Mouse (Mus musculus) NIH3T3 (cell line): ENCODE measurements at regions not wholly inside any gene's neighbourhood (a gene's known extent, or its start where the extent isn't known, plus 50 kb on each side); places are given as distances from the start of the nearest gene placed in this dataset.

Experiments used
- DNase-seq: peaks from one replicate; pipeline ENCODE4 v3.0.0-alpha.2; 2012; ENCODE audit warnings: low read depth

DNA sequence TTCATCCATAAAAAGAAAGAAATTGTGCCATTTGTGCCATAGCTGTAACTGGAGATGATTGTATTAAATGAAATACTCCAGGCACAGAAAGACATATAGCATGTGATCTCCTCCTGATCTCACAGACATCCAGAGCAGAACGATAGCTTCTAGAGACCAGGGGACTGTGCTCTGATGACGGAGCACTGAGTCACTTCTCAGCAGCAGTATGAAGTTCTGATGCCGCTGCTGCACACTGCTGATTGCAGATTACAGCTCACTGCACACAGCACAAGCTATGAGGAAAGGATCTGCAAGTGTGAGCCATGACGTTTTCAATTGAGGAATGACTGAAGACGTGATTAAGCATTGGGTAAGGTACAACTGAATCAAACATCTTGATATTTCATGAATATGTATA, 190.6 kb upstream of the Adamts9 start:
- peak; percentile 70 for DNase-seq

DNA sequence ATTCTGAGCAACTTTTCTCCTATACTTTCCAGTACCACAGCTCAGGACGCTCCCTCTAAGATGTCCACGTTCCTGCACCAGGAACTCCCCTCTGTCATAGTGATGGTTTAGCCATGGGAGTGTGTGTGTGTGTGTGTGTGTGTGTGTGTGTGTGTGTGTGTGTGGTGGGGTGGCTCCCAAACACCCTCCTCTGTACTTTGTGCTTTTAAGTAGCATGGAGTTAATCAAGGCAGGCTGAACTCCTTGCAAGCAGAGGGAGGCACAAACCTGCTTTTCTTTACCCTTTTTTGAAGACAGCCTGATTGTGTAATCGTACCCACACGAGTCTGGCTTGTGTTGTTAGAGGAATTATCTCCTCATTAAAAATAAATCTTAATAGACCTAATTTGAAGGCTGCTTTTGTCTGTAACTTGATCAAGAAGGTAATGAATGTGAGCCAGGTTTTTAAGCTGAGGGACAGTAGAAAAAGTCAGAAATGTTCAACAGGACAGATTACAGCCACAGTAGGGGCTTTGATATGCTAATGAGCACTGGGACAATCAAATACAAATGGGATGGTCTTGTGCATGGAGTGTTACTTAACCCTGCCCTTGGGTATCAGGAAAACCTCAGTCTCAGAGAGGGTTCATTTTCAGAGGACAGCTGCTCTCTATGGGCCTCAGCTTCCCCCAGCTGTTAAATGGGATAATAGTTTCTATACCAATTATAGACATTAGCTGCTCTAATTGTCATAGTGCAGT, 187.8 kb upstream of the Adamts9 start:
- no peak for DNase-seq

DNA sequence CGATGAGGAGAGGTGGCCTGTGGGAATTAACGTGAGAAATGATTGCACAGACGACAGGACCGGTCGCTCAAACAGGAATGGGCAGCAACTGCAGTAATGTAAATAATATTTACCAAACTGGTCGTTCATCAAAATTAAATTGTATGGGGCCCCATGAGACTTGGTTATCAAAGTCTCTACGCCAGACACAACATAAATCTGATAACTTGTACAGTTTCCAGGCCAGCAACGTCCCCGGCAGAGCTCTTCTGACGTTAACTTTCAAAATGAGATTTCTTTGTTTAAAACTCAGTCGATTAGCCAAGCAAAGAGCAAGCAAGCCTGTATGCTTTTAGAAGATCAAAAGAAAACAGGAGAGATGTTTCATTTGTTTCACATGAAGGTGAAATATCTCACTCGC, 176.2 kb upstream of the Adamts9 start:
- no peak for DNase-seq

DNA sequence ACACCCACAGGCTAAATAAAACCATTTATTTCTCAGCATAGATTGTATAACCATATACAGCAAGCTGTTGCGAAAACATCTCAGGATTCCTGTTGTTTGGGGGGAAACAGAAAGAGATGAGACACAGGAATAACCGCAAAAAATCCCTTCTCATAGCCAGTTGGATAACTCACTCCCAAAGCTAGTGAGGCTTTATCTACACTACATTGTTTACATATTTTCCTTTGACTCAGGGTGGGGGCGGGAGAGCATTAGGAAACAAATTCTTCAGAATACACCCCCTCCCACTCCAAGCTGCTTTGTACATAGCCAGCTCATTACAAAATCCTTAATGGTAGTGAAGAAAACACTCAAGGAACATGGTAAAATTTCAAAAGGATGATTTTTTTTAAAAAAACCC, 170.1 kb upstream of the Adamts9 start:
- peak; percentile 58 for DNase-seq

DNA sequence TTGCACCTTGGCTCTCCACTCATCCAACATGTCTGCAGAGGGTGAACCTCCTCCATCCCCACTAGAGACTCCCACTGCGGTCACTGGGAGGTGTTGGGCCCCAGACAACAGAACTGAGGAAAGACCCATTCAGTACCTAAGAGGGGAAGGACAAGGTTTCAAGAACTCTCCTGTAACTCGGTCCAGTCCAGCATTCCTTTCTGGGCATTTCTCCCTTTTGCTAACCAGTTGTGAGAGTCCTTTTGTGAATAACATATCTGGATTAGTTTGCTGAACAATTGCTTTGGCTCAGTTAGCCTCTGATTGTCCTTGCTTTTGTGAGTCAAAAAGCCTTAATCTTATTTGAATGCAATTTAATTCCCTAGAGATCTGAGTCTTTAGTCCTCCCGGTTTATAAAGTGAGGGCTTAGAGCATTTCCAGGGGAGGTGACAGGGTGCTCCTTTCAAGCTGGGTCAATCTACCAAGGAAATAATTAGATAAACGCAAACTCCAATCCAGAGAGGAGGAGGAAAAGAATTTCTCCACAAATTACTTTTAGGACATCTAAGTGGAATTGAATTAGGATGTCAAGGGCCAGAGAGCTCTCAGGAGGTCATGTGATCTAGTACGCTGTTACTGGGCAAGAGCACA, 151.6 kb upstream of the Adamts9 start:
- DNase-seq = no peak

DNA sequence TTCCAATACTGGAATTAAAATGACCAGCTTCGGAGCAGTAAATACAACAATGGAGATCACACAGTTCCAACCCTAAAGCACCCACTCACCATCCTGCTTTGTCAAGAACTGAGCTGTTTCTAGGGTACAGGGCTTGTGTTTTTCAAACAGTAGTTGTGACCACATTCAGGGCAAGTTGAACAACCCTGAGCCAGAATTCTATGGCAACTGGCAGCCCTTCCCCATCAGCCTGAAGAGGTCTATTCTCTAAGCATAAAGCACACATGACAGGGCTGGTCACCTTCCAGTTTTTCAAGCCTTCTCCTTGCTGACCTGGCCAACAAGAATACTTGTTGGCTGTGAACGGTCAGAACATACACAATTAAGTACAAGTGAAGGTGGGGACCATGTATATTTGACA, 150.5 kb upstream of the Adamts9 start:
- DNase-seq = no peak

DNA sequence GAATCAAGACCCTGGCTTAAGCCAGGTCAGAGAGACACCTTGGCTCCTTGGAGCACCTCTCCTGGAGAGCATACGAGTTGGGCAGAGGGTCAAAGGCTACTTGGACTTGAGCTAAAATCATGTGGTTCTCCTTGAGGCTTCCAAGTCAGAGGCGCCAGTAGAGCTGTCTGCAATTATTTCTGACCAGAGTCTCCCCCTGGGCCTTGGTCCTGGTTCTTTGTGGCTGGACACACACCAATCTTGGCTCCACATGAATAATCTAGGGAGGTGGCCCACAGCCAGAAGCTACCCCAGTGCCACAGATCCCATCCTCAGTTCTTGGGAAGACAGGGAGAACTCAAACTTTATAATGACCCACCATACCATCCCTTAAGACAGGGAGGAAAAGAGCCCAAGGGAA, 144.0 kb upstream of the Adamts9 start:
- no peak for DNase-seq

DNA sequence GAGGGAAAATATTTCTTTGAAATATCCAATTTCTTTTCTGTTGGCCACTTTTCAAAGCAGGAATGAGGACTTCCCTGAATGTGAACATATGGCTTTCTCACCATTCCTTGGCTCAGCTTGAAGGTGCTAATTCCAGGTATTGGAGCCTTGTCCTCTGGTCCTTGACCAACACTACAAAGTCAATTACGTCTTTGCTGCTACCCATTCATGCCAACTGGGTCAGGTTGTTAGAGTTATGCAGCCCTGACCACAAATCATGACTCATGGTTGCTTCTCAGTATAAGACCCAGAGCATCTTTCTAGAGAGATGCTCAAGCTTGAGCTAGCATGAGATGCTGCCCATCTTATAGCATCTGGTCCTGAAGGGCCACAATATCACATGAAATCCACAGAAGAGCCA, 141.0 kb upstream of the Adamts9 start:
- DNase-seq = no peak

DNA sequence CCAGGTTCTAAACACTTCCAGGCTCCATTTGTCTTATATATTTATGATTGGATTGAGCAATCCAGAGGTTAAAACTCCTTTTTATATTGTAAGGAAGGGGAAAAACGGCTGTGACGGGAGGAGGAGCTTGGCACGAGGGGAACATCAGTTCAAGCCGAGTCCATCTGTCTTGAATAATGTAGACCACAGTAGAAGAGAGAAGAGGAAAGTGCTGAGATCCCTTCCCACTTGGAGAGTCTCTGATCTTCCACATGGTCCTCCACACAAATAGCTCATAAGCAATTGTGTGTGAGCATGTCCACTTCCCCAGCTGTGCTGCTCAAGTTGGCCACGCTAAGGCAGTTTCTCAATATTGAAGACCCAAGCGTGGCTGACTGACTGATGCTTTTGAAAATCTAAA, 140.4 kb upstream of the Adamts9 start:
- DNase-seq = no peak

DNA sequence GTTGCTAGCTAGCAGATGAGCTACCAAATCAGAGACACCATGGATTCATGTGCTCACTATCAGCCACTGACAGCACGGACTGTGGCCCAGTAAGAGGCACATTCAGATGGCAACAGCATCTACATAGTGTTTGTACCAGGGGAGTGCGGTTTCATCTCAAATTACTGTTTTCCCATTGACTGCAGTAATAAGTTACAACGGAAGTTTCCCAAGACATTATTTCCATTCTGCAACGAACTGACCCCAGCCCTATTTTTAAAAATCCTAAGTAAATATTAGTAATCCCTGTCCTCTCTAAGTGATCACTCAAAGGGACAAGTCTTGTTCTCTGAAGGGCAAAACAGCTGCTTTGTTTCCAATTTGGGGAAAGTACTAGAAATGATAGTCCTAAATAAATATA, 138.9 kb upstream of the Adamts9 start:
- DNase-seq = no peak

DNA sequence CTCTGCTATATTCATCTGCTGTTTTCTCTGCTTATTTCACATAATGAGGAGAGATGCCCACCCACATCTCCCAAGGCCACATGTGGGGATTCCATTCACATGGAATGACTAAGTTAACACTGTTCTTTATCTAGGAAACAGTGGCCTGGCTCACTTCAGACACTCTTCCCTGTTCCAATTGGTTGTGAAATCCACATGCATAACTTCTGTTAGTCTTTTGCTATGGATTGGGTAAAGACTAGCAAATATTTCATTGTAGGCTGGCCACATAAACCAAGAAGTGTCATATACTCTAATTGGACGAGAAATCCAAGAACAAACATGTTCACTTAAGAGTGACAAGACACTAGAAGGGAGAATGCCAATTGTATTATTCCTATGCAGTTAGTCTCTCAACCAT, 133.4 kb upstream of the Adamts9 start:
- no peak for DNase-seq

DNA sequence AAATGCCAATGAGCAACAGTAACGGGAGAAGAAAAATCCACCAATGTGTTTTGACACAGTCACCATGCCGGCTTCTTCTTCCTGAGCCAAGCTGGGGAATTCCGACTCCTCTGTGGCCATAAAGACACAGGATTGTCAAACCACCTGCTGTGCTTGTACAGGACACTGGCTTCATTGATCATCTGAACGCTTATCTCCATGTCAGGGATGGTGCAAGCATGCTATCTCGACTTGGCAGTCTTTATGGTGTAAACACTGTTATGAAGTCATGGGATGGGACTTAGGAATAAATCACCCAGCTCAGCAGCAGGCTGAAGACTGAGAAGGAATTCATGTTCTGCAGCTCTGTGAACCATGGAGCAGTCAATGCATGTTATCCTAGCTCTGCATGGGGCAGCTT, 132.6 kb upstream of the Adamts9 start:
- no peak for DNase-seq

DNA sequence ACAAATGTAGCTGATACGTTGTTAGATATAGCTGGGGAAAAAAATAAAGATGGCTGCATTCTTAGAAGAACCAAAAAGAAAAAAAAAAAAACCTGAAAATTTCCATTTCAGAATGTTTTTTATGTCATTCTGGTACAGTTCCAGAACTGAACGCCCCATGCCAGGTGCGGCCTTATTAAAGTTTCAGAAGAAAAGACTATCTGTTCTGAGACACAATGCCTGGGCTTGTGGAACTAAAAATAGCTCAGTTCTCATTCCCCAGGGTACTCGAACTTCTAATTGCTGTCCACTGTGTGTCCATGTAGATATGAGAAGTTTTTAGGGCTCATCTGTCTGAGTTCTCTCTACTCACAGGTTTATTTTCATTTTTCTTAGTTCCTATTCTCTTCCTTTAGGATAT, 131.7 kb upstream of the Adamts9 start:
- DNase-seq = no peak

DNA sequence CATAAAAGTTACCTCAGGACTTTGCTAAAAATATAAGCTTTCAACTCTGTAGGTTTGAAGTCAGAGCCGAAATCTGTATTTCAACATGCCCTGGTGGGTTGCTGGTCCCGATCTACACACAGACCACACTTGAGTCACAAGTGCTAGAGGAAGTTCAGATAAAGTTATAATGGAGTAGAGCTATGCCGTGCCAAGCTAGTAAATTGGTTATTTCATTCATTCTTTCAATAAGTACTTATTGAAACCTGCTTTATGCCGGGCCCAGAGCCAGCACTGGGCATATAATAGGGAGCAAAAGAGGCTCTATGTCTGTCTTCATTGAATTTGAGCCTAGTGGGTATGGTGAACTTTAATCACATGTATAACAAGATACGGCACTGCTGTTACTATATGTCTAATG, 127.6 kb upstream of the Adamts9 start:
- DNase-seq = no peak

DNA sequence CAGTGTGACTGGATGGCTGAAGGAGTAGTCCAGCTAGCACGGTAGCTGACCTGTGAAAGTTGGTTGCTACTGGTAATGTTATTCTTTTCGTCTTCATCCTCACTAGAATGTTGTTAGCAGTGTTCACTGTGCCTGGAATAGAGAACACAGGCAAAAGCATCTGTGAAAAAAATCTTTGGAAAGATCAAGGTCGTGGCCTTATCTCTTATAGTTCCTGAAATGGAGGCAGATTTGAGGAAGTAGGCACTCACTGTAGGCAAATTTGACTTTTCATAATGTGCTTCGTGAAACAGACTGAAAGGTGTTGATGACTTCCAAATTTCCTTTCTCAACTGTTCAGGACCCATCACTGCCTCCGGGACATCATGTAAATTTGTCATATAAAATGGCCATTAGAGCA, 124.5 kb upstream of the Adamts9 start:
- no peak for DNase-seq

DNA sequence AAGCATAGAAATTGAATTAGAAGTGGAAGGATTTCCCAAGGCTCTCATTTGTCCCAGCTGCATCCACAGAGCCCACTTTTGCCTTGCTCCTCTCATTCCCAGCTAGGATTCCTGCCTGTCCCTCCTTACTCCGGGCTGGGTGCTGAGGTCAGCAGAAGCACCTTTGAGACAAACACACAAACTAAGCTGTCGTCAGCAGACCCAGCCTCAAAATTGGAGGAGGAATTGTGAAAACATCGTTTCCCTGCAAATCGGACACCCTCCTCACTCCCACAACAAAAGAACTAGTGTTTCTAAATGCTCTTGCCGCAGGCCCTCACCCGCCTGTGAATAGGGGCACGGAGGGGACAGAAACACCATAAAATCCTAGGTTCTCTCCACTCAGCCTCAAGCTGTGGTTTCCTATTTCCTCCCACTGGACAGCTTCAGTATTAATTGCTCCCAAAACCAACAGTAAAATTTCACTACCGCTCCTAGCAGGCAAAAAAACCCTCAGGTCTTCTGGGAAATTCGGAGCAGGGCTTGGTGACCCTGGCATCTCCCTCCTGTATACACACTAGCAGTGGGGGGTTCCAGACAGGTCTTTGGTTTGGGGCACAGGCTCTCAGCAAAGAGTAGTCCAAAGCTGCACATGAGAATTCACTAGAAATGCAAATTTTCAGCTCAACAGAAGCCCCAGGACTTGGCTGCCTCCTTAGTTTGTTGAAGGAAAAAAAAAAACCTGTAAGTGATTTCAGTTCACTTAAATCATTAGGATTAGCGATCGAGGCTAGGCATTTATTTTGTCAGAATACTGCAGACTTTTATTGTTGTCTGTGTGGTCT, 123.5 kb upstream of the Adamts9 start:
- DNase-seq = no peak

DNA sequence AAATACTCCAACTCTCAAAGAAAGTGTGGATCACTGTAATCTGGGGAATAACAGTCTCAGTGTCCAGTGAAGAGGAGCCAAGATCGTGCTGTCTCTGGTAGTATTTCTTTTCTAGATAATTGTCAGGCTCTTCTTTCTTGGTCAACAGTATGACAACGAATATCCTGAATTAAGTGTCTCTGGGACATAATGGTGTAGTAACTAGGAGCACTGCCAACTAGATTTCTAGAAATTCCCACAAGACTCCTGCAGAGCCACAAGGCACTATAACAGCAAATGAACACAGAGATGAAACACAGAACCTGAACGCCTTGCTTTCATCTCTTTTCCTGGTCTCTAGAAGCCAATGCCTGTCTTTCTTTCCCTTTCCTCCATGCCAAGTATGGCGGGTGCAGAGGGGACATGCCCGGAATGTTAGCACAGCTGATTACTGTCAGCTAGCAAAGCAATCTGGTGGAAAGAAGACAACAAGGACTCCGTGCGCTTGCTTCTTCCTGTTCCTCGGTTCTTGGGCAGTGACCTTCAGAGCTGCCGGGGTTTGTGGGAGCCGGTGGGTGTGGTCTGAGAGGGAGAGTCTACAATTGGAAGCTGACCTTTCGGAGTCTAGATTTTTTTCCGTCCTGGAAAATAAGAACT, 122.7 kb upstream of the Adamts9 start:
- DNase-seq = no peak

DNA sequence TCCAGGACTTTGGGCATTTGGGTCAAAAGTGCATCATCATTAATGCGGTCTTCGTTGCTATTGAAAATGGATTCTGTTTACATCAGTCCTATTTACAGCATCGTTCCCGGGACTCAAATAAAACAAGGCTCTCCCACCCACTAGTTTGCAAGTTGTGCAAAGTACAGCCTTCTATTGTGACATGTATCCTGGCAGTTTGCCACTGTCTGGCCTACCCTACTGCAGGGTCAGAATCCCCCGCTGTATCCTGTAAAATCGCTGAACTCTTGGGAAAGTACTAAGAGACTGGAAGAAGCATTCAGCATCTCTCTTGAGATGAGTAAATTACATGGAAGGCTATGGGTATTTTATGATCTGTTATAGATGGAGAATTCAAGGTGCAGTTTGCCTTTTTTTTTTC, 122.1 kb upstream of the Adamts9 start:
- DNase-seq = no peak

DNA sequence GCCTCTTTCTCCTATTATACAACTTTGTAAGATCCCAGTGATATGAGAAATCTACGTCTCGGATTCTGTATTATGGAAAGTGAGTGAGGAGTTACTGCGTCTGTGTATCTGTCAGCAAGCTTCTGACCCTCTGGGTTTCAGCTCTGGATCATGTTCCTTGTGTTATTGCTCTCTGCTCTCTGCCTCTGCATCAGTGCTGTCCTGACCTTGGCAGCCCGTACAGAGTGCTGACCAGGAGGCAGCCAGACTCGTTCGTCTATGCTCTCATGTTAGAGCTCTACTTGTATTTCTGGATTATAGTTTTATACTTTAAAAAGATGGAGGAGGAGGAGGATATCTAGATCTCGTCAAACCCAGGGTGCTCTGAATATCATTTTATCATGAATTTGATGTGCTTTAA, 121.1 kb upstream of the Adamts9 start:
- no peak for DNase-seq

DNA sequence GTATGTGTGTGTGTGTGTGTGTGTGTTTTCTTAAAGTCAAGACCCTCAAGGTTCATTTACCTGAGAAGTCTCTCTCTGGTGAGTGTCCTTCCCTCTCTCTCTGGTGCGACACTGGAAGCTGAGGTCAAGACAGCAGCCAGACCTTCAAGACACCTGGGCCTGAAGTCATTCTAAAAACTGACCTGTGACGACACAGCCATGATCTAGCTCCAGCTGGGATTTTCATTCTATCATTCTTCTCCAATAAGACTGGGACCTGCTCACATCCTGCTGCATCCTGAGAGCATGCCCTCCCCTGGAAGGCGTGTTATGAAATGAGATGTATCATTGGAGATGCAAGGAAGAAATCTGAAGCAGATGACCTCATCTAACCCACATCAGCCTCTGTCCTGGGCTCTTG, 118.4 kb upstream of the Adamts9 start:
- no peak for DNase-seq

DNA sequence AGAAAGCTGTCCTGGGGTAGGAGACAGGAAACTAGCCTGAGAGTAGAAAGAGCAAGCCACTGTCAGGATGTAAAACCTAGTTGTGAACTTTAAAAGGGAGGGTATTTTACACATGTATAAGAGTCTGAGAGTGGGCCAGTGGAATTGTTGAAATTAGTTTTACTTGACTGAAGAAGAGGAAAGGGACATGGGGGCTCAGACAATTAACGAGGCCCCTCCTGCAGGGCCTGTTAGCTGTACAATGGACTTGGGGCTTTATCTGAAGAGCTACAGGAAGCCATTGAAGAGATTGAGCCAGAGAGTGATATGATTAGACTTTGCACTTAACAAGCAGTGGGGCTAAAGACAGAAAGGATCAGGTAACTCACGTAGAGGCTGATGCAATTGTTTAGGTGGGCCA, 102.2 kb upstream of the Adamts9 start:
- DNase-seq = no peak

DNA sequence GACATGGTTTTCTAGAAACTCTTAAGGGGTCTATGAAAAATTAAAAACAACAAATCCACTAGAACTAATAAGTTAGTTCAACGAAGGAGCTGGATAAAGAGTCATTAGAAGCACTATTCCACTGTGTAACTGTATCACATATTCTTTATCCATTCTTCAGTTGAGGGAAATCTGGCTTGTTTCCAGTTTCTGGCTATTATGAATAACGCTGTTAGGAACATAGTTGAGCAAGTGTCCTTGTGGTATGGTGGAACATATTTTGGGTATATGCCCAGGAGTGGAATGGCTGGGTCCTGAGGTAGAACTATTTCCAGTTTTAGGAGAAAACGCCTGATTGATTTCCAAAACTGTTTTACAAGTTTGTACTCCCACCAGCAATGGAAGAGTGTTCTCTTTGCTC, 97.7 kb upstream of the Adamts9 start:
- peak; percentile 48 for DNase-seq

DNA sequence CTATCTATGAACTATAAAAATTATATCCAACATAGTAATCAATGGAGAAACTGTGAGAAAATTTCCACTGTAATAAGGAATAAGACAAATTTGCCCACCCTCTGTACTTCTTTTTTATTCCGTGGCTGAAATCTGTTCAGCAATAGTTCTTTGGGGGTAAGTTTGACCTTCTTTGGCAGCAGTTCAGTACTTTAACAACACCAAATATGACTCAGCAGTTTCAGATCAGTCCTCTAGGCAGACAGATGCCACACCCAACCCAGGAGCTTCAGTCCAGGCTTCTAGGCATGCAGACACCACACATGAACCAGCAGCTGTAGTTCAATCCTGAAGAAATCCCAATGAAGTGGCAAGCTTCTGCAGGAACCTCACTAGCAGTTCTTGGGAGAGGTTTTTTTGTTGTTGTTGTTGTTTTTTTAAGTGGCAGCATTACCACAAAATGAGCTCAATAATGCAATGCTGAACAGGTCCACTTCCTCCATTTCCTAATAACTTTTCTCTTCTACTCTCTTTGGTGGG, 88.6 kb upstream of the Adamts9 start:
- DNase-seq = no peak
